In genomic region chr7:96777938-96778600, GRCm38 (mm10) we compare ENCODE assay signal across 12 mouse cellular contexts.
DNase-seq lines count a peak whose midpoint lies in the region; ATAC-seq lines count a peak whose summit lies in the region.
"Had no signal": no experiment of that assay in that cellular context is flagged by ENCODE, and none has a peak within 500 bp of the region (broad histone marks: within the 10 kb centered on the region; RNA-seq: fewer than 3 reads in every experiment).

No protein-coding gene starts in this region.

- H3K36me3 ChIP-seq in liver, embryonic 12.5 days = no peaks in the 10 kb centered on the region
- H3K36me3 ChIP-seq in limb, embryonic 10.5 days = peaks cover 53% of the 10 kb centered on the region

- peaks cover 70% of the 10 kb centered on the region for H3K4me1 ChIP-seq in liver, embryonic 12.5 days
- peaks cover 65% of the 10 kb centered on the region for H3K4me1 ChIP-seq in limb, embryonic 10.5 days

- ATAC-seq in liver, embryonic 12.5 days = peak; percentile 81
- ATAC-seq in megakaryocyte-erythroid progenitor cell, adult 5-6 weeks (replicated peaks; ENCODE audit: low FRiP score, low TSS enrichment, poor library complexity, severe bottlenecking) = peak; percentile 35
- ATAC-seq: forebrain, embryonic 14.5 days; hindbrain, embryonic 16.5 days had no signal

- peak overlapping the region; percentile 60 for H3K4me2 ChIP-seq in liver, embryonic 12.5 days

- WGBS in liver, embryonic 12.5 days (ENCODE audit: insufficient replicate concordance) = 50% methylated on average over 8 of the region's 8 CpGs
- WGBS in limb, embryonic 10.5 days = 87% methylated on average over 8 of the region's 8 CpGs

- peak overlapping the region; percentile 57; the same call in 1 of the 2 replicates for H3K9ac ChIP-seq in liver, embryonic 12.5 days

- no peaks in the 10 kb centered on the region for H3K27me3 ChIP-seq in liver, embryonic 12.5 days (replicated peaks)
- H3K27me3 ChIP-seq in limb, embryonic 10.5 days (ENCODE audit: low read depth, poor library complexity, severe bottlenecking) = no peaks in the 10 kb centered on the region

- H3K27ac ChIP-seq in liver, embryonic 12.5 days = peak overlapping the region; percentile 98
- H3K27ac ChIP-seq in limb, embryonic 10.5 days = no peak overlapping the region
- H3K27ac ChIP-seq: macrophage had no signal

- peak; percentile 31 to 59 for DNase-seq in spleen, postnatal 10 days (ENCODE audit: low spot score in 2 of 2)
- DNase-seq in spleen, adult 18-20 months = no peak
- DNase-seq in c-Kit-positive CD71-positive TER-119-positive erythroid progenitor cells, embryonic 14.5 days (ENCODE audit: low spot score) = peak; percentile 59
- DNase-seq in limb, embryonic 10.5 days (ENCODE audit: low spot score) = no peak
- DNase-seq in left cerebral cortex, adult 8-10 months (ENCODE audit: low spot score in 2 of 2) = no peak
- DNase-seq: cerebellum, adult 8-10 months; lung, adult 18-20 months had no signal

- no peaks in the 10 kb centered on the region for H3K9me3 ChIP-seq in liver, embryonic 12.5 days (replicated peaks)
- H3K9me3 ChIP-seq in limb, embryonic 10.5 days (replicated peaks) = no peaks in the 10 kb centered on the region

- H3K4me3 ChIP-seq in liver, embryonic 12.5 days = 0 out of 2 replicates have a peak overlapping the region, but pooled peaks have one; percentile 6
- no peak overlapping the region for H3K4me3 ChIP-seq in limb, embryonic 10.5 days

Comparison
In these comparisons a context has a peak if more than half of its experiments do, and no peak if none do; other contexts are left out.
1. DNase-seq: peak in spleen, postnatal 10 days (2 of 2) and c-Kit-positive CD71-positive TER-119-positive erythroid progenitor cells, embryonic 14.5 days (single experiment); none in spleen, adult 18-20 months (0 of 2), limb, embryonic 10.5 days (single experiment) and left cerebral cortex, adult 8-10 months (0 of 2).